Mouse (Mus musculus): ENCODE results near the gene Mfap1b. TPM values are rescaled to one million over a fixed set of nuclear protein-coding genes. Genes with fewer than 3 reads are reported as not detected.

Gene Mfap1b
- total RNA-seq, 2 experiments from 2014 or later = 45.3 to 47.2 TPM

- DNase-seq (ENCODE audit: low spot score in 2 of 2) = peak; percentile 80 to 83
- Histone ChIP-seq H3K27ac (peak within 1 kb of the TSS; percentile 83), H3K4me3 (peak within 1 kb of the TSS; percentile 87)
- TF ChIP-seq CTCF (conservative IDR thresholded peaks at IDR 0.05) = no peak
These were observed 16.9 kb downstream of the Mfap1b start, which contains the start of gene Serinc4 for GRCm38 (mm10) chr2:121456692-121457642. Gene Serinc4, minus strand, starts transcription at chr2:121456781.

GRCm38 (mm10) chr2:121455534-121455933, 18.3 kb downstream of the Mfap1b start:
- no peak for DNase-seq (ENCODE audit: low spot score in 2 of 2)
- Histone ChIP-seq H3K27ac (no peak overlapping the region), H3K4me3 (no peak overlapping the region)
- no peak for TF ChIP-seq CTCF (conservative IDR thresholded peaks at IDR 0.05)

- no peak for DNase-seq (ENCODE audit: low spot score in 2 of 2)
- no peak overlapping the region for H3K27ac ChIP-seq
- no peak for TF ChIP-seq CTCF (conservative IDR thresholded peaks at IDR 0.05)
- no peak overlapping the region for H3K4me3 ChIP-seq
These were observed 19.9 kb downstream of the Mfap1b start for GRCm38 (mm10) chr2:121453917-121454316.

- DNase-seq (ENCODE audit: low spot score in 2 of 2) = no peak
- H3K27ac ChIP-seq = no peak within 1 kb of the TSS; the same call in 1 of the 2 replicates
- H3K4me3 ChIP-seq = no peak within 1 kb of the TSS
- no peak for TF ChIP-seq CTCF (conservative IDR thresholded peaks at IDR 0.05)
These were observed 20.9 kb downstream of the Mfap1b start, which contains the start of gene Hypk for GRCm38 (mm10) chr2:121452990-121453389. Gene Hypk, plus strand, starts transcription at chr2:121453290.

GRCm38 (mm10) chr2:121452361-121452760, 21.5 kb downstream of the Mfap1b start:
- no peak for TF ChIP-seq CTCF (conservative IDR thresholded peaks at IDR 0.05)
- no peak for DNase-seq (ENCODE audit: low spot score in 2 of 2)
- Histone ChIP-seq H3K4me3 (no peak overlapping the region), H3K27ac (no peak overlapping the region)

- peak overlapping the region; percentile 100 for H3K4me3 ChIP-seq
- peak overlapping the region; percentile 95 for H3K27ac ChIP-seq
- DNase-seq (ENCODE audit: low spot score in 2 of 2) = no peak
- no peak for TF ChIP-seq CTCF (conservative IDR thresholded peaks at IDR 0.05)
These were observed 23.8 kb downstream of the Mfap1b start for GRCm38 (mm10) chr2:121450093-121450492.

GRCm38 (mm10) chr2:121449545-121450011, 24.3 kb downstream of the Mfap1b start:
- DNase-seq (ENCODE audit: low spot score in 2 of 2) = no peak
- H3K4me3 ChIP-seq = peak overlapping the region; percentile 100
- H3K27ac ChIP-seq = peak overlapping the region; percentile 95
- no peak for TF ChIP-seq CTCF (conservative IDR thresholded peaks at IDR 0.05)

GRCm38 (mm10) chr2:121448739-121449535, 24.9 kb downstream of the Mfap1b start, which contains the start of gene Serf2:
Gene Serf2, plus strand, starts transcription at chr2:121449195.
- TF ChIP-seq CTCF (conservative IDR thresholded peaks at IDR 0.05) = no peak
- peak; percentile 98 to 99 for DNase-seq (ENCODE audit: low spot score in 2 of 2)
- peak within 1 kb of the TSS; percentile 100 for H3K4me3 ChIP-seq
- peak within 1 kb of the TSS; percentile 95 for H3K27ac ChIP-seq

GRCm38 (mm10) chr2:121448136-121448535, 25.7 kb downstream of the Mfap1b start:
- peak overlapping the region; percentile 89 for H3K27ac ChIP-seq
- peak overlapping the region; percentile 8 for H3K4me3 ChIP-seq
- peak; percentile 63 for TF ChIP-seq CTCF (conservative IDR thresholded peaks at IDR 0.05)
- no peak for DNase-seq (ENCODE audit: low spot score in 2 of 2)

- TF ChIP-seq CTCF (conservative IDR thresholded peaks at IDR 0.05) = no peak
- Histone ChIP-seq H3K27ac (no peak overlapping the region), H3K4me3 (no peak overlapping the region)
- no peak for DNase-seq (ENCODE audit: low spot score in 2 of 2)
These were observed 26.9 kb downstream of the Mfap1b start for GRCm38 (mm10) chr2:121447006-121447405.

GRCm38 (mm10) chr2:121446506-121446905, 27.4 kb downstream of the Mfap1b start:
- no peak for DNase-seq (ENCODE audit: low spot score in 2 of 2)
- Histone ChIP-seq H3K4me3 (no peak overlapping the region), H3K27ac (no peak overlapping the region)
- no peak for TF ChIP-seq CTCF (conservative IDR thresholded peaks at IDR 0.05)

GRCm38 (mm10) chr2:121445117-121445516, 28.8 kb downstream of the Mfap1b start:
- no peak for DNase-seq (ENCODE audit: low spot score in 2 of 2)
- TF ChIP-seq CTCF (conservative IDR thresholded peaks at IDR 0.05) = no peak
- no peak overlapping the region for H3K4me3 ChIP-seq
- H3K27ac ChIP-seq = no peak overlapping the region

- no peak for TF ChIP-seq CTCF (conservative IDR thresholded peaks at IDR 0.05)
- Histone ChIP-seq H3K4me3 (peak within 1 kb of the TSS; percentile 50; the same call in 1 of the 2 replicates), H3K27ac (no peak within 1 kb of the TSS)
- DNase-seq (ENCODE audit: low spot score in 2 of 2) = no peak
These were observed 29.7 kb downstream of the Mfap1b start, which contains the start of gene Ell3 for GRCm38 (mm10) chr2:121444178-121444577. Gene Ell3, minus strand, starts transcription at chr2:121444278.

All from layer of hippocampus, adult 2 months (tissue).